Mouse (Mus musculus): Measurements from ENCODE around the gene Gpr68. TPM values are rescaled to one million over a fixed set of nuclear protein-coding genes. Genes with fewer than 3 reads are reported as not detected.

Gpr68 gene
- polyA plus RNA-seq (2014; fragmentation: Illumina TruSeq; extraction: RNeasy Lipid Tissue Mini Kit (QIAGEN cat#74804); ENCODE audit: low read depth, low replicate concordance): 1.2 TPM

GRCm38 (mm10) chr12:100907598-100908297 is at the start of gene Gpr68:
TSS of gene Gpr68 (minus strand) at chr12:100908198.

Other genes with a start within 250 kb of the Gpr68 start
- gene Rps6ka5, start 181.2 kb downstream of the Gpr68 start, polyA plus RNA-seq (2014; fragmentation: Illumina TruSeq; extraction: RNeasy Lipid Tissue Mini Kit (QIAGEN cat#74804); ENCODE audit: low read depth, low replicate concordance): 7.6 TPM
- gene Dglucy, start 129.1 kb downstream of the Gpr68 start, polyA plus RNA-seq (2014; fragmentation: Illumina TruSeq; extraction: RNeasy Lipid Tissue Mini Kit (QIAGEN cat#74804); ENCODE audit: low read depth, low replicate concordance): 10.1 TPM
- gene Ccdc88c, start 120.9 kb upstream of the Gpr68 start, polyA plus RNA-seq (2014; fragmentation: Illumina TruSeq; extraction: RNeasy Lipid Tissue Mini Kit (QIAGEN cat#74804); ENCODE audit: low read depth, low replicate concordance): 13.7 TPM
- gene Ppp4r3a, start 175.5 kb upstream of the Gpr68 start, polyA plus RNA-seq (2014; fragmentation: Illumina TruSeq; extraction: RNeasy Lipid Tissue Mini Kit (QIAGEN cat#74804); ENCODE audit: low read depth, low replicate concordance): 230 TPM

All from sigmoid colon, adult 10 weeks (tissue).